Mouse (Mus musculus): ENCODE results near the gene Trim31. TPM values are rescaled to one million over a fixed set of nuclear protein-coding genes. Genes with fewer than 3 reads are reported as not detected.

Trim31 gene
- polyA plus RNA-seq (2014; fragmentation: Nextera tagmentation; extraction: Ambion mirVana) = not detected in 2 replicates

GRCm38 (mm10) chr17:36897552-36898205 is at the start of gene Trim31:
Gene Trim31, plus strand, starts transcription at chr17:36898118.
- no peak within 1 kb of the TSS for H3K4me2 ChIP-seq (ENCODE audit: low read depth, severe bottlenecking)
- no peak within 1 kb of the TSS for H3K4me3 ChIP-seq (ENCODE audit: low read depth, low read length)
- H3K27ac ChIP-seq (replicated peaks; ENCODE audit: low read depth, low read length) = no peak within 1 kb of the TSS
- H3K27me3 ChIP-seq (ENCODE audit: control insufficient read depth, insufficient read depth, low read length) = no peaks in the 10 kb centered on the region
- no peaks in the 10 kb centered on the region for H3K36me3 ChIP-seq (ENCODE audit: control insufficient read depth, insufficient read depth, low read length)
- no peak for DNase-seq (ENCODE audit: low spot score)
- H3K4me1 ChIP-seq (ENCODE audit: control insufficient read depth, insufficient read depth, low read length) = no peaks in the 10 kb centered on the region
- H3K9ac ChIP-seq (ENCODE audit: low read length) = no peak within 1 kb of the TSS
- no peak for ATAC-seq (ENCODE audit: insufficient number of reproducible peaks, low FRiP score, low TSS enrichment, low read depth)
- no peaks in the 10 kb centered on the region for H3K9me3 ChIP-seq (ENCODE audit: control insufficient read depth, low read length)
- 65% methylated on average over 6 of the region's 6 CpGs for WGBS

- Histone ChIP-seq H3K27ac (replicated peaks; ENCODE audit: low read depth, low read length) (no peak overlapping the region), H3K9ac (ENCODE audit: low read length) (no peak overlapping the region), H3K4me3 (ENCODE audit: low read depth, low read length) (no peak overlapping the region), H3K4me2 (ENCODE audit: low read depth, severe bottlenecking) (no peak overlapping the region), H3K4me1 (ENCODE audit: control insufficient read depth, insufficient read depth, low read length) (no peaks in the 10 kb centered on the region), H3K36me3 (ENCODE audit: control insufficient read depth, insufficient read depth, low read length) (peaks cover 10% of the 10 kb centered on the region), H3K27me3 (ENCODE audit: control insufficient read depth, insufficient read depth, low read length) (no peaks in the 10 kb centered on the region), H3K9me3 (ENCODE audit: control insufficient read depth, low read length) (no peaks in the 10 kb centered on the region)
- WGBS = 80% methylated on average over 5 of the region's 5 CpGs
- DNase-seq (ENCODE audit: low spot score) (no peak), ATAC-seq (ENCODE audit: insufficient number of reproducible peaks, low FRiP score, low TSS enrichment, low read depth) (no peak)
Observed at GRCm38 (mm10) chr17:36848911-36849310, 49.0 kb upstream of the Trim31 start.

GRCm38 (mm10) chr17:36849992-36850391 is 47.9 kb upstream of the Trim31 start:
- WGBS = 91% methylated on average over 2 of the region's 2 CpGs
- H3K9ac ChIP-seq (ENCODE audit: low read length) = no peak overlapping the region
- no peaks in the 10 kb centered on the region for H3K27me3 ChIP-seq (ENCODE audit: control insufficient read depth, insufficient read depth, low read length)
- H3K36me3 ChIP-seq (ENCODE audit: control insufficient read depth, insufficient read depth, low read length) = peaks cover 10% of the 10 kb centered on the region
- H3K4me3 ChIP-seq (ENCODE audit: low read depth, low read length) = no peak overlapping the region
- no peaks in the 10 kb centered on the region for H3K9me3 ChIP-seq (ENCODE audit: control insufficient read depth, low read length)
- ATAC-seq (ENCODE audit: insufficient number of reproducible peaks, low FRiP score, low TSS enrichment, low read depth) (no peak), DNase-seq (ENCODE audit: low spot score) (no peak)
- H3K4me1 ChIP-seq (ENCODE audit: control insufficient read depth, insufficient read depth, low read length) = no peaks in the 10 kb centered on the region
- no peak overlapping the region for H3K27ac ChIP-seq (replicated peaks; ENCODE audit: low read depth, low read length)
- H3K4me2 ChIP-seq (ENCODE audit: low read depth, severe bottlenecking) = no peak overlapping the region

GRCm38 (mm10) chr17:36851200-36851599 is 46.7 kb upstream of the Trim31 start:
- DNase-seq (ENCODE audit: low spot score) (no peak), ATAC-seq (ENCODE audit: insufficient number of reproducible peaks, low FRiP score, low TSS enrichment, low read depth) (no peak)
- H3K36me3 ChIP-seq (ENCODE audit: control insufficient read depth, insufficient read depth, low read length) = peaks cover 10% of the 10 kb centered on the region
- no peak overlapping the region for H3K9ac ChIP-seq (ENCODE audit: low read length)
- no peaks in the 10 kb centered on the region for H3K4me1 ChIP-seq (ENCODE audit: control insufficient read depth, insufficient read depth, low read length)
- H3K27me3 ChIP-seq (ENCODE audit: control insufficient read depth, insufficient read depth, low read length) = no peaks in the 10 kb centered on the region
- no peak overlapping the region for H3K4me3 ChIP-seq (ENCODE audit: low read depth, low read length)
- H3K27ac ChIP-seq (replicated peaks; ENCODE audit: low read depth, low read length) = no peak overlapping the region
- WGBS = 86% methylated on average over 5 of the region's 5 CpGs
- no peak overlapping the region for H3K4me2 ChIP-seq (ENCODE audit: low read depth, severe bottlenecking)
- H3K9me3 ChIP-seq (ENCODE audit: control insufficient read depth, low read length) = no peaks in the 10 kb centered on the region

GRCm38 (mm10) chr17:36851627-36852026 is 46.3 kb upstream of the Trim31 start:
- Histone ChIP-seq H3K9me3 (ENCODE audit: control insufficient read depth, low read length) (no peaks in the 10 kb centered on the region), H3K9ac (ENCODE audit: low read length) (no peak overlapping the region), H3K36me3 (ENCODE audit: control insufficient read depth, insufficient read depth, low read length) (peaks cover 12% of the 10 kb centered on the region), H3K27me3 (ENCODE audit: control insufficient read depth, insufficient read depth, low read length) (no peaks in the 10 kb centered on the region), H3K4me3 (ENCODE audit: low read depth, low read length) (no peak overlapping the region), H3K4me1 (ENCODE audit: control insufficient read depth, insufficient read depth, low read length) (no peaks in the 10 kb centered on the region), H3K4me2 (ENCODE audit: low read depth, severe bottlenecking) (no peak overlapping the region), H3K27ac (replicated peaks; ENCODE audit: low read depth, low read length) (no peak overlapping the region)
- ATAC-seq (ENCODE audit: insufficient number of reproducible peaks, low FRiP score, low TSS enrichment, low read depth) (no peak), DNase-seq (ENCODE audit: low spot score) (no peak)
- WGBS = 82% methylated on average over 5 of the region's 5 CpGs

- Histone ChIP-seq H3K36me3 (ENCODE audit: control insufficient read depth, insufficient read depth, low read length) (peaks cover 19% of the 10 kb centered on the region), H3K9me3 (ENCODE audit: control insufficient read depth, low read length) (no peaks in the 10 kb centered on the region), H3K27me3 (ENCODE audit: control insufficient read depth, insufficient read depth, low read length) (no peaks in the 10 kb centered on the region), H3K4me3 (ENCODE audit: low read depth, low read length) (no peak overlapping the region), H3K4me2 (ENCODE audit: low read depth, severe bottlenecking) (no peak overlapping the region), H3K27ac (replicated peaks; ENCODE audit: low read depth, low read length) (no peak overlapping the region), H3K9ac (ENCODE audit: low read length) (no peak overlapping the region), H3K4me1 (ENCODE audit: control insufficient read depth, insufficient read depth, low read length) (no peaks in the 10 kb centered on the region)
- DNase-seq (ENCODE audit: low spot score) (no peak), ATAC-seq (ENCODE audit: insufficient number of reproducible peaks, low FRiP score, low TSS enrichment, low read depth) (no peak)
- WGBS = 92% methylated on average over 3 of the region's 3 CpGs
Observed at GRCm38 (mm10) chr17:36855484-36855883, 42.4 kb upstream of the Trim31 start.

- H3K4me3 ChIP-seq (ENCODE audit: low read depth, low read length) = no peak overlapping the region
- H3K4me2 ChIP-seq (ENCODE audit: low read depth, severe bottlenecking) = no peak overlapping the region
- H3K9ac ChIP-seq (ENCODE audit: low read length) = no peak overlapping the region
- no peaks in the 10 kb centered on the region for H3K4me1 ChIP-seq (ENCODE audit: control insufficient read depth, insufficient read depth, low read length)
- H3K27ac ChIP-seq (replicated peaks; ENCODE audit: low read depth, low read length) = no peak overlapping the region
- DNase-seq (ENCODE audit: low spot score) (no peak), ATAC-seq (ENCODE audit: insufficient number of reproducible peaks, low FRiP score, low TSS enrichment, low read depth) (no peak)
- 98% methylated on average over 4 of the region's 4 CpGs for WGBS
- no peaks in the 10 kb centered on the region for H3K9me3 ChIP-seq (ENCODE audit: control insufficient read depth, low read length)
- peaks cover 17% of the 10 kb centered on the region for H3K36me3 ChIP-seq (ENCODE audit: control insufficient read depth, insufficient read depth, low read length)
- no peaks in the 10 kb centered on the region for H3K27me3 ChIP-seq (ENCODE audit: control insufficient read depth, insufficient read depth, low read length)
Observed at GRCm38 (mm10) chr17:36856236-36856635, 41.7 kb upstream of the Trim31 start.

GRCm38 (mm10) chr17:36858181-36858580 is 39.7 kb upstream of the Trim31 start:
- H3K9ac ChIP-seq (ENCODE audit: low read length) = no peak overlapping the region
- no peaks in the 10 kb centered on the region for H3K27me3 ChIP-seq (ENCODE audit: control insufficient read depth, insufficient read depth, low read length)
- ATAC-seq (ENCODE audit: insufficient number of reproducible peaks, low FRiP score, low TSS enrichment, low read depth) (no peak), DNase-seq (ENCODE audit: low spot score) (no peak)
- H3K4me2 ChIP-seq (ENCODE audit: low read depth, severe bottlenecking) = no peak overlapping the region
- H3K36me3 ChIP-seq (ENCODE audit: control insufficient read depth, insufficient read depth, low read length) = peaks cover 11% of the 10 kb centered on the region; the same call in 1 of the 2 replicates
- 88% methylated on average over 3 of the region's 3 CpGs for WGBS
- no peak overlapping the region for H3K4me3 ChIP-seq (ENCODE audit: low read depth, low read length)
- H3K4me1 ChIP-seq (ENCODE audit: control insufficient read depth, insufficient read depth, low read length) = no peaks in the 10 kb centered on the region
- H3K9me3 ChIP-seq (ENCODE audit: control insufficient read depth, low read length) = no peaks in the 10 kb centered on the region
- H3K27ac ChIP-seq (replicated peaks; ENCODE audit: low read depth, low read length) = no peak overlapping the region

GRCm38 (mm10) chr17:36861680-36862079 is 36.2 kb upstream of the Trim31 start:
- ATAC-seq (ENCODE audit: insufficient number of reproducible peaks, low FRiP score, low TSS enrichment, low read depth) (no peak), DNase-seq (ENCODE audit: low spot score) (no peak)
- no peak overlapping the region for H3K27ac ChIP-seq (replicated peaks; ENCODE audit: low read depth, low read length)
- H3K4me1 ChIP-seq (ENCODE audit: control insufficient read depth, insufficient read depth, low read length) = no peaks in the 10 kb centered on the region
- no peak overlapping the region for H3K4me2 ChIP-seq (ENCODE audit: low read depth, severe bottlenecking)
- H3K9ac ChIP-seq (ENCODE audit: low read length) = no peak overlapping the region
- peaks cover 12% of the 10 kb centered on the region for H3K27me3 ChIP-seq (ENCODE audit: control insufficient read depth, insufficient read depth, low read length)
- 49% methylated on average over 2 of the region's 2 CpGs for WGBS
- no peak overlapping the region for H3K4me3 ChIP-seq (ENCODE audit: low read depth, low read length)
- peaks cover 6% of the 10 kb centered on the region; the same call in 1 of the 2 replicates for H3K36me3 ChIP-seq (ENCODE audit: control insufficient read depth, insufficient read depth, low read length)
- no peaks in the 10 kb centered on the region for H3K9me3 ChIP-seq (ENCODE audit: control insufficient read depth, low read length)

Data from limb, embryonic 11.5 days (tissue).